Mouse (Mus musculus): ENCODE results near the gene Ccr10.

Gene Ccr10

GRCm38 (mm10) chr11:101154648-101155047 lies 20.6 kb downstream of the Ccr10 start:
- DNase-seq (ENCODE audit: low spot score), result no peak

- no peak for DNase-seq (ENCODE audit: low spot score)
Measured at GRCm38 (mm10) chr11:101152825-101153224, 22.4 kb downstream of the Ccr10 start.

GRCm38 (mm10) chr11:101151063-101151462 lies 24.2 kb downstream of the Ccr10 start:
- no peak for DNase-seq (ENCODE audit: low spot score)

- DNase-seq (ENCODE audit: low spot score), result peak; percentile 63
Measured at GRCm38 (mm10) chr11:101149178-101150105, 25.8 kb downstream of the Ccr10 start.

GRCm38 (mm10) chr11:101148751-101149150 lies 26.5 kb downstream of the Ccr10 start:
- no peak for DNase-seq (ENCODE audit: low spot score)

- DNase-seq (ENCODE audit: low spot score), result no peak
Measured at GRCm38 (mm10) chr11:101146377-101146776, 28.9 kb downstream of the Ccr10 start.

GRCm38 (mm10) chr11:101143338-101144225 lies 31.7 kb downstream of the Ccr10 start:
- no peak for DNase-seq (ENCODE audit: low spot score)

GRCm38 (mm10) chr11:101142215-101142967 lies 32.9 kb downstream of the Ccr10 start:
- DNase-seq (ENCODE audit: low spot score), result no peak

GRCm38 (mm10) chr11:101141088-101141487 lies 34.2 kb downstream of the Ccr10 start:
- DNase-seq (ENCODE audit: low spot score), result no peak

GRCm38 (mm10) chr11:101140164-101140819 lies 35.0 kb downstream of the Ccr10 start:
- DNase-seq (ENCODE audit: low spot score), result no peak

- DNase-seq (ENCODE audit: low spot score), result peak; percentile 51
Measured at GRCm38 (mm10) chr11:101138536-101139181, 36.6 kb downstream of the Ccr10 start.

GRCm38 (mm10) chr11:101137000-101137399 lies 38.2 kb downstream of the Ccr10 start:
- DNase-seq (ENCODE audit: low spot score), result no peak

GRCm38 (mm10) chr11:101134217-101134865 lies 40.9 kb downstream of the Ccr10 start:
- peak; percentile 61 for DNase-seq (ENCODE audit: low spot score)

- no peak for DNase-seq (ENCODE audit: low spot score)
Measured at GRCm38 (mm10) chr11:101133037-101133436, 42.2 kb downstream of the Ccr10 start.

GRCm38 (mm10) chr11:101131701-101132100 lies 43.5 kb downstream of the Ccr10 start:
- peak; percentile 70 for DNase-seq (ENCODE audit: low spot score)

- no peak for DNase-seq (ENCODE audit: low spot score)
Measured at GRCm38 (mm10) chr11:101131187-101131586, 44.1 kb downstream of the Ccr10 start.

- no peak for DNase-seq (ENCODE audit: low spot score)
Measured at GRCm38 (mm10) chr11:101130056-101130756, 45.0 kb downstream of the Ccr10 start.

GRCm38 (mm10) chr11:101128996-101129577 lies 46.2 kb downstream of the Ccr10 start:
- no peak for DNase-seq (ENCODE audit: low spot score)

- DNase-seq (ENCODE audit: low spot score), result peak; percentile 68
Measured at GRCm38 (mm10) chr11:101127075-101127474, 48.2 kb downstream of the Ccr10 start.

All from testis, postnatal 10 days (tissue).